Mouse (Mus musculus): Measurements from ENCODE around the gene Carnmt1. TPM values are rescaled to one million over a fixed set of nuclear protein-coding genes. Genes with fewer than 3 reads are reported as not detected.

Carnmt1 gene
- polyA plus RNA-seq, 2 experiments = 7.7 to 23.0 TPM

- ATAC-seq (ENCODE audit: insufficient read depth) = peak; percentile 29; the same call in 1 of the 2 replicates
Observed at GRCm38 (mm10) chr19:18687556-18687955, 17.0 kb downstream of the Carnmt1 start.

GRCm38 (mm10) chr19:18692176-18692575, 21.6 kb downstream of the Carnmt1 start:
- ATAC-seq (ENCODE audit: insufficient read depth) (peak; percentile 91), DNase-seq (ENCODE audit: low read depth in 3 of 3, low spot score in 3 of 3) (peak in 2 of 3 experiments; percentile 54 to 70)
- no peaks in the 10 kb centered on the region for H3K27me3 ChIP-seq (ENCODE audit: control insufficient read depth, insufficient read depth, low read length)
- 18% methylated on average over 3 of the region's 3 CpGs for WGBS (ENCODE audit: insufficient replicate concordance)
- H3K4me2 ChIP-seq (ENCODE audit: low read depth) = peak overlapping the region; percentile 53
- H3K36me3 ChIP-seq (replicated peaks; ENCODE audit: control insufficient read depth, insufficient read depth, low read depth) = no peaks in the 10 kb centered on the region; the same call in 1 of the 2 replicates
- no peak overlapping the region; a peak in 1 of 4 replicates for H3K4me3 ChIP-seq (ENCODE audit: insufficient read depth in 1 of 2, low read depth in 2 of 2, low read length in 2 of 2)
- peak overlapping the region; percentile 90 for H3K27ac ChIP-seq
- H3K4me1 ChIP-seq (replicated peaks; ENCODE audit: control insufficient read depth in 2 of 2, insufficient read depth in 2 of 2, low read length in 1 of 2) = peaks cover 40 to 42% of the 10 kb centered on the region in 2 experiments
- H3K9me3 ChIP-seq (ENCODE audit: control insufficient read depth, low read length) = no peaks in the 10 kb centered on the region
- H3K9ac ChIP-seq (replicated peaks) = peak overlapping the region; percentile 39
- TF ChIP-seq CTCF (IDR thresholded peaks at IDR 0.05; ENCODE audit: low read depth) = no peak
- TF ChIP-seq EP300 (IDR thresholded peaks at IDR 0.05; ENCODE audit: low read depth) = peak; percentile 90

More at GRCm38 (mm10) chr19:18687556-18687955, 17.0 kb downstream of the Carnmt1 start:
- H3K9ac ChIP-seq (replicated peaks) = no peak overlapping the region
- TF ChIP-seq CTCF (IDR thresholded peaks at IDR 0.05; ENCODE audit: low read depth) = peak; percentile 93
- TF ChIP-seq EP300 (IDR thresholded peaks at IDR 0.05; ENCODE audit: low read depth) = no peak
- H3K27ac ChIP-seq = no peak overlapping the region
- no peak overlapping the region for H3K4me3 ChIP-seq (ENCODE audit: insufficient read depth in 1 of 2, low read depth in 2 of 2, low read length in 2 of 2)
- no peaks in the 10 kb centered on the region; the same call in 1 of the 2 replicates for H3K36me3 ChIP-seq (replicated peaks; ENCODE audit: control insufficient read depth, insufficient read depth, low read depth)
- peak in 2 of 3 experiments; percentile 48 to 64 for DNase-seq (ENCODE audit: low read depth in 3 of 3, low spot score in 3 of 3)
- WGBS (ENCODE audit: insufficient replicate concordance) = 58% methylated on average over 3 of the region's 3 CpGs
- H3K9me3 ChIP-seq (ENCODE audit: control insufficient read depth, low read length) = no peaks in the 10 kb centered on the region
- H3K4me2 ChIP-seq (ENCODE audit: low read depth) = no peak overlapping the region
- H3K27me3 ChIP-seq (ENCODE audit: control insufficient read depth, insufficient read depth, low read length) = no peaks in the 10 kb centered on the region
- peaks cover 13 to 14% of the 10 kb centered on the region in 2 experiments for H3K4me1 ChIP-seq (replicated peaks; ENCODE audit: control insufficient read depth in 2 of 2, insufficient read depth in 2 of 2, low read length in 1 of 2)

- no peak for TF ChIP-seq CTCF (IDR thresholded peaks at IDR 0.05; ENCODE audit: low read depth)
- TF ChIP-seq EP300 (IDR thresholded peaks at IDR 0.05; ENCODE audit: low read depth) = no peak
- Histone ChIP-seq H3K4me1 (replicated peaks; ENCODE audit: control insufficient read depth in 2 of 2, insufficient read depth in 2 of 2, low read length in 1 of 2) (peaks cover 40 to 42% of the 10 kb centered on the region in 2 experiments), H3K4me3 (ENCODE audit: insufficient read depth in 1 of 2, low read depth in 2 of 2, low read length in 2 of 2) (no peak overlapping the region; a peak in 1 of 4 replicates), H3K9ac (replicated peaks) (peak overlapping the region; percentile 39; the same call in 1 of the 2 replicates), H3K27ac (peak overlapping the region; percentile 90), H3K36me3 (replicated peaks; ENCODE audit: control insufficient read depth, insufficient read depth, low read depth) (no peaks in the 10 kb centered on the region; the same call in 1 of the 2 replicates), H3K9me3 (ENCODE audit: control insufficient read depth, low read length) (no peaks in the 10 kb centered on the region), H3K4me2 (ENCODE audit: low read depth) (peak overlapping the region; percentile 53), H3K27me3 (ENCODE audit: control insufficient read depth, insufficient read depth, low read length) (no peaks in the 10 kb centered on the region)
- DNase-seq (ENCODE audit: low read depth in 3 of 3, low spot score in 3 of 3) (no peak), ATAC-seq (ENCODE audit: insufficient read depth) (peak; percentile 55; the same call in 1 of the 2 replicates)
- 71% methylated on average over 2 of the region's 2 CpGs for WGBS (ENCODE audit: insufficient replicate concordance)
Observed at GRCm38 (mm10) chr19:18692768-18693167, 22.2 kb downstream of the Carnmt1 start.

GRCm38 (mm10) chr19:18695116-18695515, 24.6 kb downstream of the Carnmt1 start:
- no peak overlapping the region for H3K4me2 ChIP-seq (ENCODE audit: low read depth)
- no peaks in the 10 kb centered on the region for H3K27me3 ChIP-seq (ENCODE audit: control insufficient read depth, insufficient read depth, low read length)
- peaks cover 40 to 42% of the 10 kb centered on the region in 2 experiments for H3K4me1 ChIP-seq (replicated peaks; ENCODE audit: control insufficient read depth in 2 of 2, insufficient read depth in 2 of 2, low read length in 1 of 2)
- H3K9me3 ChIP-seq (ENCODE audit: control insufficient read depth, low read length) = no peaks in the 10 kb centered on the region
- H3K27ac ChIP-seq = peak overlapping the region; percentile 32
- peak; percentile 60 for ATAC-seq (ENCODE audit: insufficient read depth)
- WGBS (ENCODE audit: insufficient replicate concordance) = 72% methylated on average over 3 of the region's 3 CpGs
- no peak for TF ChIP-seq EP300 (IDR thresholded peaks at IDR 0.05; ENCODE audit: low read depth)
- no peak overlapping the region for H3K4me3 ChIP-seq (ENCODE audit: insufficient read depth in 1 of 2, low read depth in 2 of 2, low read length in 2 of 2)
- no peak overlapping the region for H3K9ac ChIP-seq (replicated peaks)
- no peaks in the 10 kb centered on the region; the same call in 1 of the 2 replicates for H3K36me3 ChIP-seq (replicated peaks; ENCODE audit: control insufficient read depth, insufficient read depth, low read depth)
- no peak for DNase-seq (ENCODE audit: low read depth in 3 of 3, low spot score in 3 of 3)

- H3K9ac ChIP-seq (replicated peaks) = peak overlapping the region; percentile 14
- no peak overlapping the region for H3K4me3 ChIP-seq (ENCODE audit: insufficient read depth in 1 of 2, low read depth in 2 of 2, low read length in 2 of 2)
- WGBS (ENCODE audit: insufficient replicate concordance) = 12% methylated on average over 1 of the region's 1 CpGs
- H3K9me3 ChIP-seq (ENCODE audit: control insufficient read depth, low read length) = no peaks in the 10 kb centered on the region
- H3K36me3 ChIP-seq (replicated peaks; ENCODE audit: control insufficient read depth, insufficient read depth, low read depth) = no peaks in the 10 kb centered on the region; the same call in 1 of the 2 replicates
- no peaks in the 10 kb centered on the region for H3K27me3 ChIP-seq (ENCODE audit: control insufficient read depth, insufficient read depth, low read length)
- ATAC-seq (ENCODE audit: insufficient read depth) (peak; percentile 79), DNase-seq (ENCODE audit: low read depth in 3 of 3, low spot score in 3 of 3) (peak in 1 of 3 experiments; percentile 49)
- H3K4me1 ChIP-seq (replicated peaks; ENCODE audit: control insufficient read depth in 2 of 2, insufficient read depth in 2 of 2, low read length in 1 of 2) = peaks cover 40 to 42% of the 10 kb centered on the region in 2 experiments
- H3K27ac ChIP-seq = peak overlapping the region; percentile 67
- no peak for TF ChIP-seq CTCF (IDR thresholded peaks at IDR 0.05; ENCODE audit: low read depth)
- TF ChIP-seq EP300 (IDR thresholded peaks at IDR 0.05; ENCODE audit: low read depth) = peak; percentile 74
- H3K4me2 ChIP-seq (ENCODE audit: low read depth) = peak overlapping the region; percentile 47
Observed at GRCm38 (mm10) chr19:18695552-18695951, 25.0 kb downstream of the Carnmt1 start.

Data from liver, embryonic 14.5 days (tissue).